Mouse (Mus musculus) left cerebral cortex, adult 18-20 months (tissue): Measurements from ENCODE around the gene Mical3. TPM values are rescaled to one million over a fixed set of nuclear protein-coding genes. Genes with fewer than 3 reads are reported as not detected.
"Not testable (repeated sequence)": the region's sequence is repeated elsewhere in the genome, so short reads cannot be mapped to it uniquely, and the experiment has no call there.

ENCODE experiments used
- DNase-seq, 2 experiments: peaks; one replicate each; pipeline ENCODE4 v3.0.0; 2021 to 2022; ENCODE audit warnings: low spot score in 2 of 2, mixed read lengths in 1 of 2
- total RNA-seq, 2 experiments: library from RNA; stranded (reverse); gene quantifications; 2 replicates each; pipeline ENCODE4 v1.2.3; 2021

Mical3 gene
- total RNA-seq, 2 experiments from 2014 or later = 108 to 119 TPM

- DNase-seq = no peak
Measured at GRCm38 (mm10) chr6:120909501-120909900, 221.3 kb downstream of the Mical3 start.

- not testable (repeated sequence) for DNase-seq
Measured at GRCm38 (mm10) chr6:120907876-120908597, 222.8 kb downstream of the Mical3 start.

GRCm38 (mm10) chr6:120906521-120906920 is 224.3 kb downstream of the Mical3 start:
- no peak for DNase-seq

- no peak for DNase-seq
Measured at GRCm38 (mm10) chr6:120905111-120905510, 225.7 kb downstream of the Mical3 start.

- no peak for DNase-seq
Measured at GRCm38 (mm10) chr6:120903961-120904360, 226.8 kb downstream of the Mical3 start.

GRCm38 (mm10) chr6:120903450-120903912 is 227.3 kb downstream of the Mical3 start:
- DNase-seq = no peak

GRCm38 (mm10) chr6:120901776-120902645 is 228.8 kb downstream of the Mical3 start:
- no peak for DNase-seq

- peak in 1 of 2 experiments; percentile 44 for DNase-seq
Measured at GRCm38 (mm10) chr6:120898188-120898833, 232.5 kb downstream of the Mical3 start.

GRCm38 (mm10) chr6:120894524-120894923 is 236.3 kb downstream of the Mical3 start:
- DNase-seq = no peak

- no peak for DNase-seq
Measured at GRCm38 (mm10) chr6:120894089-120894488, 236.7 kb downstream of the Mical3 start.

GRCm38 (mm10) chr6:120886696-120887095 is 244.1 kb downstream of the Mical3 start:
- DNase-seq = no peak

GRCm38 (mm10) chr6:120884436-120884835 is 246.4 kb downstream of the Mical3 start:
- DNase-seq = no peak

Other genes with a start within 250 kb of the Mical3 start
- 10 to 100 TPM in 1 of 2 experiments, 1 to 10 TPM in 1; 9.2 to 10.0 TPM for gene Bid, start 214.1 kb downstream of the Mical3 start, total RNA-seq
- gene Pex26, start 52.7 kb upstream of the Mical3 start, total RNA-seq = 10 to 100 TPM; 14.4 to 16.4 TPM
- 10 to 100 TPM; 12.3 to 12.7 TPM for gene Tuba8, start 79.7 kb upstream of the Mical3 start, total RNA-seq
- gene Usp18, start 114.9 kb upstream of the Mical3 start, total RNA-seq = under 1 TPM in 1 of 2 experiments, not detected in 1; 0.80 TPM
- 10 to 100 TPM; 26.2 to 32.4 TPM for gene Slc6a13, start 169.2 kb upstream of the Mical3 start, total RNA-seq
- 1 to 10 TPM in 1 of 2 experiments, under 1 TPM in 1; 1.00 to 1.2 TPM for gene Slc6a12, start 212.1 kb upstream of the Mical3 start, total RNA-seq